Mouse (Mus musculus) splenic B cell, adult 2 months (primary cell): ENCODE results near the gene Snai3.
A peak's percentile ranks its signal among the peaks of the same experiment; 100 is the strongest.

Experiments used
- DNase-seq: peaks from one replicate; pipeline ENCODE4 v3.0.0-alpha.2; 2011; ENCODE audit warnings: low read depth, low spot score
- H3K27me3 ChIP-seq: 2 replicates; pipeline ENCODE4 v1.6.1; 2012; ENCODE audit warnings: mild to moderate bottlenecking, low read length, moderate library complexity, mixed read lengths; ENCODE audit not compliant: control insufficient read depth, poor library complexity, insufficient read depth, severe bottlenecking
- H3K36me3 ChIP-seq: 2 replicates; pipeline ENCODE4 v1.6.1; 2012; ENCODE audit warnings: mild to moderate bottlenecking, low read length, moderate library complexity, mixed read lengths; ENCODE audit not compliant: control insufficient read depth, poor library complexity, insufficient read depth, severe bottlenecking

Snai3 gene

GRCm38 (mm10) chr8:122460524-122461472 lies at the start of gene Snai3:
Gene Snai3 (minus strand): TSS chr8:122460733.
- Histone ChIP-seq H3K27me3 (no peaks in the 10 kb centered on the region; the same call in 1 of the 2 replicates), H3K36me3 (no peaks in the 10 kb centered on the region)
- DNase-seq, result peak; percentile 91

- H3K27me3 ChIP-seq, result no peaks in the 10 kb centered on the region
These were observed 40.3 kb upstream of the Snai3 start for GRCm38 (mm10) chr8:122500856-122501255.

GRCm38 (mm10) chr8:122497912-122498311 lies 37.4 kb upstream of the Snai3 start:
- DNase-seq, result peak; percentile 39
- Histone ChIP-seq H3K36me3 (peaks cover 2% of the 10 kb centered on the region), H3K27me3 (no peaks in the 10 kb centered on the region)

More at GRCm38 (mm10) chr8:122500856-122501255, 40.3 kb upstream of the Snai3 start:
- peak; percentile 91 for DNase-seq
- H3K36me3 ChIP-seq, result peaks cover 3% of the 10 kb centered on the region

- Histone ChIP-seq H3K27me3 (no peaks in the 10 kb centered on the region), H3K36me3 (peaks cover 2% of the 10 kb centered on the region)
- no peak for DNase-seq
These were observed 36.6 kb upstream of the Snai3 start for GRCm38 (mm10) chr8:122497016-122497734.

- H3K27me3 ChIP-seq, result no peaks in the 10 kb centered on the region
- no peak for DNase-seq
- peaks cover 4% of the 10 kb centered on the region for H3K36me3 ChIP-seq
These were observed 27.9 kb upstream of the Snai3 start for GRCm38 (mm10) chr8:122488387-122488786.

- DNase-seq, result no peak
- Histone ChIP-seq H3K27me3 (no peaks in the 10 kb centered on the region), H3K36me3 (peaks cover 7% of the 10 kb centered on the region)
These were observed 24.3 kb upstream of the Snai3 start for GRCm38 (mm10) chr8:122484831-122485230.

- Histone ChIP-seq H3K27me3 (no peaks in the 10 kb centered on the region), H3K36me3 (peaks cover 11% of the 10 kb centered on the region)
- no peak for DNase-seq
These were observed 23.3 kb upstream of the Snai3 start for GRCm38 (mm10) chr8:122483877-122484276.

GRCm38 (mm10) chr8:122482448-122482847 lies 21.9 kb upstream of the Snai3 start:
- DNase-seq, result no peak
- peaks cover 9% of the 10 kb centered on the region for H3K36me3 ChIP-seq
- no peaks in the 10 kb centered on the region for H3K27me3 ChIP-seq

GRCm38 (mm10) chr8:122475580-122476320 lies 15.2 kb upstream of the Snai3 start, which contains the start of the genes Rnf166 and Ctu2:
Gene Rnf166 (minus strand): TSS chr8:122476064.
Gene Ctu2 (plus strand): TSS chr8:122476143.
- DNase-seq, result peak; percentile 95

GRCm38 (mm10) chr8:122474951-122475560 lies 14.5 kb upstream of the Snai3 start:
- H3K36me3 ChIP-seq, result peaks cover 5% of the 10 kb centered on the region; the same call in 1 of the 2 replicates
- no peaks in the 10 kb centered on the region for H3K27me3 ChIP-seq
- DNase-seq, result peak; percentile 31

More at GRCm38 (mm10) chr8:122475580-122476320, 15.2 kb upstream of the Snai3 start, which contains the start of the genes Rnf166 and Ctu2:
- Histone ChIP-seq H3K36me3 (peaks cover 5% of the 10 kb centered on the region; the same call in 1 of the 2 replicates), H3K27me3 (no peaks in the 10 kb centered on the region)

- H3K36me3 ChIP-seq, result peaks cover under 1% of the 10 kb centered on the region; the same call in 1 of the 2 replicates
- DNase-seq, result peak; percentile 57
- no peaks in the 10 kb centered on the region for H3K27me3 ChIP-seq
These were observed 13.4 kb upstream of the Snai3 start for GRCm38 (mm10) chr8:122473911-122474421.

- no peak for DNase-seq
These were observed 10.2 kb upstream of the Snai3 start for GRCm38 (mm10) chr8:122470691-122471090.

GRCm38 (mm10) chr8:122469965-122470364 lies 9.4 kb upstream of the Snai3 start:
- peak; percentile 15 for DNase-seq
- H3K36me3 ChIP-seq, result peaks cover 7% of the 10 kb centered on the region; the same call in 1 of the 2 replicates

More at GRCm38 (mm10) chr8:122470691-122471090, 10.2 kb upstream of the Snai3 start:
- peaks cover 7% of the 10 kb centered on the region; the same call in 1 of the 2 replicates for H3K36me3 ChIP-seq
- no peaks in the 10 kb centered on the region for H3K27me3 ChIP-seq

More at GRCm38 (mm10) chr8:122469965-122470364, 9.4 kb upstream of the Snai3 start:
- no peaks in the 10 kb centered on the region; the same call in 1 of the 2 replicates for H3K27me3 ChIP-seq
